Mouse (Mus musculus): ENCODE results near the gene Lpar2.

GRCm38 (mm10) chr8:69847167-69848065, 25.2 kb downstream of the Lpar2 start:
- TF ChIP-seq POLR2AphosphoS2 (IDR thresholded peaks at IDR 0.05; ENCODE audit: insufficient read length, low read depth): no peak
- TF ChIP-seq POLR2A (IDR thresholded peaks at IDR 0.05; ENCODE audit: insufficient read length, low read depth): no peak
